Mouse (Mus musculus): Measurements from ENCODE around the gene Fbxw7. TPM values are rescaled to one million over a fixed set of nuclear protein-coding genes. Genes with fewer than 3 reads are reported as not detected.
"Not testable (repeated sequence)": the region's sequence is repeated elsewhere in the genome, so short reads cannot be mapped to it uniquely, and the experiment has no call there.

Gene Fbxw7
- polyA plus RNA-seq, 1 experiment = 0.34 TPM

GRCm38 (mm10) chr3:84841271-84841670 lies 26.2 kb downstream of the Fbxw7 start:
- H3K4me3 ChIP-seq (replicated peaks) = no peak overlapping the region
- no peaks in the 10 kb centered on the region for H3K27me3 ChIP-seq (ENCODE audit: control insufficient read depth)
- TF ChIP-seq GATA1 (IDR thresholded peaks at IDR 0.05; ENCODE audit: low read length) = no peak
- no peak for TF ChIP-seq TAL1 (IDR thresholded peaks at IDR 0.05; ENCODE audit: low read length)
- peaks cover 14% of the 10 kb centered on the region for H3K36me3 ChIP-seq (ENCODE audit: control insufficient read depth)
- no peaks in the 10 kb centered on the region for H3K9me3 ChIP-seq (ENCODE audit: control insufficient read depth, low read length)
- H3K4me1 ChIP-seq (ENCODE audit: control insufficient read depth) = 0 out of 2 replicates have a peak, but pooled peaks cover 2% of the 10 kb centered on the region

- Histone ChIP-seq H3K27me3 (ENCODE audit: control insufficient read depth) (no peaks in the 10 kb centered on the region), H3K9me3 (ENCODE audit: control insufficient read depth, low read length) (no peaks in the 10 kb centered on the region), H3K36me3 (ENCODE audit: control insufficient read depth) (peaks cover 3% of the 10 kb centered on the region; the same call in 1 of the 2 replicates), H3K4me3 (replicated peaks) (no peak overlapping the region), H3K4me1 (ENCODE audit: control insufficient read depth) (peaks cover 2% of the 10 kb centered on the region; the same call in 1 of the 2 replicates)
- no peak for TF ChIP-seq GATA1 (IDR thresholded peaks at IDR 0.05; ENCODE audit: low read length)
- no peak for TF ChIP-seq TAL1 (IDR thresholded peaks at IDR 0.05; ENCODE audit: low read length)
These were observed 27.7 kb downstream of the Fbxw7 start for GRCm38 (mm10) chr3:84842793-84843192.

- no peak overlapping the region for H3K4me3 ChIP-seq (replicated peaks)
- peaks cover 2% of the 10 kb centered on the region; the same call in 1 of the 2 replicates for H3K36me3 ChIP-seq (ENCODE audit: control insufficient read depth)
- peaks cover 4% of the 10 kb centered on the region for H3K4me1 ChIP-seq (ENCODE audit: control insufficient read depth)
- no peaks in the 10 kb centered on the region for H3K9me3 ChIP-seq (ENCODE audit: control insufficient read depth, low read length)
- TF ChIP-seq GATA1 (IDR thresholded peaks at IDR 0.05; ENCODE audit: low read length) = no peak
- no peak for TF ChIP-seq TAL1 (IDR thresholded peaks at IDR 0.05; ENCODE audit: low read length)
- H3K27me3 ChIP-seq (ENCODE audit: control insufficient read depth) = no peaks in the 10 kb centered on the region
These were observed 28.5 kb downstream of the Fbxw7 start for GRCm38 (mm10) chr3:84843594-84843993.

- H3K4me3 ChIP-seq (replicated peaks) = no peak overlapping the region
- TF ChIP-seq TAL1 (IDR thresholded peaks at IDR 0.05; ENCODE audit: low read length) (no peak), GATA1 (IDR thresholded peaks at IDR 0.05; ENCODE audit: low read length) (no peak)
- peaks cover 12% of the 10 kb centered on the region for H3K4me1 ChIP-seq (ENCODE audit: control insufficient read depth)
- H3K36me3 ChIP-seq (ENCODE audit: control insufficient read depth) = no peaks in the 10 kb centered on the region; the same call in none of the 2 replicates
- no peaks in the 10 kb centered on the region for H3K9me3 ChIP-seq (ENCODE audit: control insufficient read depth, low read length)
- no peaks in the 10 kb centered on the region for H3K27me3 ChIP-seq (ENCODE audit: control insufficient read depth)
These were observed 33.7 kb downstream of the Fbxw7 start for GRCm38 (mm10) chr3:84848798-84849197.

GRCm38 (mm10) chr3:84850418-84850817 lies 35.4 kb downstream of the Fbxw7 start:
- Histone ChIP-seq H3K9me3 (ENCODE audit: control insufficient read depth, low read length) (no peaks in the 10 kb centered on the region), H3K36me3 (ENCODE audit: control insufficient read depth) (no peaks in the 10 kb centered on the region; the same call in none of the 2 replicates), H3K4me3 (replicated peaks) (no peak overlapping the region), H3K27me3 (ENCODE audit: control insufficient read depth) (no peaks in the 10 kb centered on the region), H3K4me1 (ENCODE audit: control insufficient read depth) (peaks cover 13% of the 10 kb centered on the region)
- no peak for TF ChIP-seq TAL1 (IDR thresholded peaks at IDR 0.05; ENCODE audit: low read length)
- TF ChIP-seq GATA1 (IDR thresholded peaks at IDR 0.05; ENCODE audit: low read length) = no peak

GRCm38 (mm10) chr3:84851801-84852200 lies 36.7 kb downstream of the Fbxw7 start:
- Histone ChIP-seq H3K4me3 (replicated peaks) (no peak overlapping the region), H3K36me3 (ENCODE audit: control insufficient read depth) (no peaks in the 10 kb centered on the region; the same call in none of the 2 replicates), H3K27me3 (ENCODE audit: control insufficient read depth) (no peaks in the 10 kb centered on the region), H3K9me3 (ENCODE audit: control insufficient read depth, low read length) (no peaks in the 10 kb centered on the region), H3K4me1 (ENCODE audit: control insufficient read depth) (peaks cover 12% of the 10 kb centered on the region)
- TF ChIP-seq TAL1 (IDR thresholded peaks at IDR 0.05; ENCODE audit: low read length) = no peak
- TF ChIP-seq GATA1 (IDR thresholded peaks at IDR 0.05; ENCODE audit: low read length) = no peak

GRCm38 (mm10) chr3:84852877-84853276 lies 37.8 kb downstream of the Fbxw7 start:
- H3K36me3 ChIP-seq (ENCODE audit: control insufficient read depth) = no peaks in the 10 kb centered on the region; the same call in none of the 2 replicates
- no peaks in the 10 kb centered on the region for H3K27me3 ChIP-seq (ENCODE audit: control insufficient read depth)
- no peaks in the 10 kb centered on the region for H3K9me3 ChIP-seq (ENCODE audit: control insufficient read depth, low read length)
- TF ChIP-seq TAL1 (IDR thresholded peaks at IDR 0.05; ENCODE audit: low read length) (no peak), GATA1 (IDR thresholded peaks at IDR 0.05; ENCODE audit: low read length) (no peak)
- H3K4me3 ChIP-seq (replicated peaks) = no peak overlapping the region
- peaks cover 15% of the 10 kb centered on the region for H3K4me1 ChIP-seq (ENCODE audit: control insufficient read depth)

GRCm38 (mm10) chr3:84854440-84854839 lies 39.4 kb downstream of the Fbxw7 start:
- H3K27me3 ChIP-seq (ENCODE audit: control insufficient read depth) = no peaks in the 10 kb centered on the region
- no peak overlapping the region for H3K4me3 ChIP-seq (replicated peaks)
- no peak for TF ChIP-seq TAL1 (IDR thresholded peaks at IDR 0.05; ENCODE audit: low read length)
- TF ChIP-seq GATA1 (IDR thresholded peaks at IDR 0.05; ENCODE audit: low read length) = no peak
- no peaks in the 10 kb centered on the region; the same call in none of the 2 replicates for H3K36me3 ChIP-seq (ENCODE audit: control insufficient read depth)
- no peaks in the 10 kb centered on the region for H3K9me3 ChIP-seq (ENCODE audit: control insufficient read depth, low read length)
- H3K4me1 ChIP-seq (ENCODE audit: control insufficient read depth) = peaks cover 11% of the 10 kb centered on the region

- H3K4me1 ChIP-seq (ENCODE audit: control insufficient read depth) = peaks cover 6% of the 10 kb centered on the region
- H3K4me3 ChIP-seq (replicated peaks) = no peak overlapping the region
- TF ChIP-seq TAL1 (IDR thresholded peaks at IDR 0.05; ENCODE audit: low read length) (no peak), GATA1 (IDR thresholded peaks at IDR 0.05; ENCODE audit: low read length) (no peak)
- no peaks in the 10 kb centered on the region for H3K9me3 ChIP-seq (ENCODE audit: control insufficient read depth, low read length)
- no peaks in the 10 kb centered on the region for H3K27me3 ChIP-seq (ENCODE audit: control insufficient read depth)
- peaks cover 6% of the 10 kb centered on the region for H3K36me3 ChIP-seq (ENCODE audit: control insufficient read depth)
These were observed 45.6 kb downstream of the Fbxw7 start for GRCm38 (mm10) chr3:84860669-84861068.

GRCm38 (mm10) chr3:84861817-84862216 lies 46.7 kb downstream of the Fbxw7 start:
- H3K9me3 ChIP-seq (ENCODE audit: control insufficient read depth, low read length); H3K4me1 ChIP-seq (ENCODE audit: control insufficient read depth): not testable (repeated sequence)

More at GRCm38 (mm10) chr3:84861817-84862216, 46.7 kb downstream of the Fbxw7 start:
- H3K36me3 ChIP-seq (ENCODE audit: control insufficient read depth); H3K4me3 ChIP-seq (replicated peaks); H3K27me3 ChIP-seq (ENCODE audit: control insufficient read depth): not testable (repeated sequence)

All from erythroblast, embryonic 14.5 days (primary cell).